Mouse (Mus musculus): ENCODE results near the gene Mafg. TPM values are rescaled to one million over a fixed set of nuclear protein-coding genes. Genes with fewer than 3 reads are reported as not detected.

Gene Mafg
- polyA plus RNA-seq, 1 experiment from 2014 or later: 40.1 TPM

GRCm38 (mm10) chr11:120641255-120641654, 7.9 kb upstream of the Mafg start:
- H3K9ac ChIP-seq: no peak overlapping the region
- no peak overlapping the region for H3K4me3 ChIP-seq

DNA sequence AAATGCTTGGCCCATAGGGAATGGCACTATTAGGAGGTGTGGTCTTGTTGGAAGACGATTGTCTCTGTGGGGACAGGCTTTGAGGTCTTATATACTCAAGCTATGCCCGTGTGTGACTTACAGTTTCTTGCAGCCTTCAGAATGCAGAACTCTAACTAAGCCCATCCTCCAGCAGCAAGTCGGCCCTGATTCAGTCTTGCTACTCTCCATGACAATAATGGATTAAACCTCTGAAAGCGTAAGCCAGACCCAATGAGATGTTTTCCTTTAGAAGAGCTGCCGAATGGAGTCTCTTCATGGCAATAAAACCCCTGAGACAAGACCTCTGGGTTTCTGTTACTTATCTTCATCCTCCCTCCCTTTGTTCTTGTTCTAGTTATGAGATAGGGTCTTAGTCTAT, 1.4 kb upstream of the Mafg start:
- 84% methylated on average over 5 of the region's 5 CpGs for WGBS
- Histone ChIP-seq H3K36me3 (peaks cover under 1% of the 10 kb centered on the region; the same call in 1 of the 2 replicates), H3K4me2 (replicated peaks) (no peak overlapping the region), H3K27me3 (no peaks in the 10 kb centered on the region), H3K4me1 (peaks cover 29% of the 10 kb centered on the region), H3K27ac (no peak overlapping the region), H3K4me3 (no peak overlapping the region), H3K9ac (no peak overlapping the region), H3K9me3 (replicated peaks) (no peaks in the 10 kb centered on the region)
- no peak for ATAC-seq (ENCODE audit: low FRiP score)

More at GRCm38 (mm10) chr11:120641255-120641654, 7.9 kb upstream of the Mafg start:
- H3K27me3 ChIP-seq: peaks cover 11% of the 10 kb centered on the region; the same call in 1 of the 2 replicates
- H3K36me3 ChIP-seq: no peaks in the 10 kb centered on the region
- WGBS: 69% methylated on average over 9 of the region's 9 CpGs
- no peak for ATAC-seq (ENCODE audit: low FRiP score)
- H3K27ac ChIP-seq: no peak overlapping the region
- no peak overlapping the region for H3K4me2 ChIP-seq (replicated peaks)
- H3K4me1 ChIP-seq: peaks cover 15% of the 10 kb centered on the region
- H3K9me3 ChIP-seq (replicated peaks): no peaks in the 10 kb centered on the region

GRCm38 (mm10) chr11:120632559-120633519, 561 bp downstream of the Mafg start:
- no peaks in the 10 kb centered on the region for H3K9me3 ChIP-seq (replicated peaks)
- H3K27ac ChIP-seq: peak overlapping the region; percentile 89
- H3K9ac ChIP-seq: peak overlapping the region; percentile 95
- H3K36me3 ChIP-seq: peaks cover 13% of the 10 kb centered on the region
- under 1% methylated on average over 93 of the region's 116 CpGs for WGBS
- no peaks in the 10 kb centered on the region for H3K27me3 ChIP-seq
- H3K4me3 ChIP-seq: peak overlapping the region; percentile 95
- peak overlapping the region; percentile 82 for H3K4me2 ChIP-seq (replicated peaks)
- peak; percentile 89 for ATAC-seq (ENCODE audit: low FRiP score)
- peaks cover 36% of the 10 kb centered on the region for H3K4me1 ChIP-seq

DNA sequence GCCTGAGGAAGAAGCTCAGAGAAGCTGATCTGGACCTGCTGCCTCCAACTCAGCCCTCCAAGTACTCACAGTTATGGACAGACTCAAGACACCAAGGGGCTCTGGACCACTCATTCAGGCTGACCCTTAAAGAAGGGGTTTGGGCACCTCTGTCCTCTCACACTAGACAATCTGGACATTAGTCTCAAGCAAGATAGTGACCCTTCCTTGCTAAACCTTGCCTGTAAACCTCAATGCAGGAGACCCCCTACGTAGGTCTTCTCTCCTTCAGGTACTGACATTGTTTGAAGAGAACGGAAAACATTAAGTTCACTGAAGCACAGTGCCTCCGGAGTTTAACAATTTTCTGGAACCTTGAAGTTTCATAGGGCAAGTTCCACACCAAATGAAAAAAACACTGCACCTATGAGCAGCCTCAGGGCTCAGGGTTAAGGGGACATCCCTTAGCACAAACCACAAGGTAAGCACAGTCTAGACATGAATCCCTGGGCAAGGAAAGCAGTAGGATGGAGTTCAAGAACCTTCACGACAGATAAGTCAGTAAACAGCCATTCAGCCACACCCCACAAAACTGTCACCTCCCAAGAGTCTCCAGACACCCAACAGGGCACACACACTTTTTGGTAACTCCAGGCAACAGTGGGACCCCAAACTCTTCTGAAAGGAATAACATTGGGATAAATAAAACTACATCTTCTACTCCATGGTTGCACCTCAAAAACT, 1.5 kb downstream of the Mafg start:
- WGBS: 67% methylated on average over 4 of the region's 4 CpGs
- H3K27me3 ChIP-seq: no peaks in the 10 kb centered on the region
- no peaks in the 10 kb centered on the region for H3K9me3 ChIP-seq (replicated peaks)
- peaks cover 22% of the 10 kb centered on the region for H3K36me3 ChIP-seq
- H3K27ac ChIP-seq: peak overlapping the region; percentile 89; the same call in 1 of the 2 replicates
- peaks cover 36% of the 10 kb centered on the region for H3K4me1 ChIP-seq
- H3K9ac ChIP-seq: peak overlapping the region; percentile 95
- H3K4me2 ChIP-seq (replicated peaks): peak overlapping the region; percentile 82
- H3K4me3 ChIP-seq: peak overlapping the region; percentile 95
- no peak for ATAC-seq (ENCODE audit: low FRiP score)

DNA sequence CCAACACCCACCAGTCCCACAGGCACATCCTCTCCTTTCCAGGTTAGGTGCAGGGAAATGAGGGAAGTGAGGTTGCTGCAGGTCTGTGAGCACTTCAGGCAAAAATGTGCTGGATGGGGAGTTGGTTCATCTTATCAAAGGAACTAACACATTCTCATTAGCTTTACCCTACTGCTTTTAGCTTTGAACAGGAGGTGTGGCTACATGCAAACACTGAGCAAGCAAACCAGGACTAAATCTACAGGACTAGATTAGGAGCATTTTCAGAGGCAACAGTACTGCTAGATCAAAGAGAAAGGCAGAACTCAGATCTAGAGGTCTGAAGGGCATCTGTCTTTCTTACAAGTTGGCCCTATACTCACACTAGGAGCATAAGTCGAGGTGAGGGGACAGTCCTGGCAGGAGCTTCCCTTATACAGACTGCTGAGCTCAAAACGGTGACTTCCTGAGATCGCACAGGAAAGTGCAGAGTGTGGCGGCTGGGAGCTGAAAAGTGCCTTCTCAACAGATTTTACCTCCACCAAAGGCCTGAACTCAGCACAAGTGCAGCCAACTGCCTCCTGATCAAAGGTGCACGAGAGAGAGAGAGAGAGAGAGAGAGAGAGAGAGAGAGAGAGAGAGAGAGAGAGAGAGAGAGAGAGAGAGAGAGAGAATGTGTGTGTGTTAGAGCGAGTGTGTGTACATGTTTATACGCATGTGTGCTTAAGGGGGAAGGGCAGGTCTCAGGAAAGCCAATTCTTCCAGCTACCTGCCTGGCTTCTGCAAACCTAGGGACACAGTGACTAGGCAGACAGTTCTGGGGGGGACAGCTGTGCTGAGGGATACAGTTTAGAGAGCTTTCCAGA, 2.3 kb downstream of the Mafg start:
- peaks cover 27% of the 10 kb centered on the region for H3K36me3 ChIP-seq
- H3K4me2 ChIP-seq (replicated peaks): peak overlapping the region; percentile 82; the same call in 1 of the 2 replicates
- 41% methylated on average over 7 of the region's 7 CpGs for WGBS
- H3K9me3 ChIP-seq (replicated peaks): no peaks in the 10 kb centered on the region
- peak overlapping the region; percentile 33 for H3K9ac ChIP-seq
- peak overlapping the region; percentile 95; the same call in 1 of the 2 replicates for H3K4me3 ChIP-seq
- no peak for ATAC-seq (ENCODE audit: low FRiP score)
- peaks cover 36% of the 10 kb centered on the region for H3K4me1 ChIP-seq
- H3K27ac ChIP-seq: no peak overlapping the region
- no peaks in the 10 kb centered on the region for H3K27me3 ChIP-seq

GRCm38 (mm10) chr11:120630401-120630871, 3.0 kb downstream of the Mafg start:
- no peak for ATAC-seq (ENCODE audit: low FRiP score)
- H3K9me3 ChIP-seq (replicated peaks): no peaks in the 10 kb centered on the region
- H3K4me2 ChIP-seq (replicated peaks): peak overlapping the region; percentile 29
- peak overlapping the region; percentile 33 for H3K9ac ChIP-seq
- H3K36me3 ChIP-seq: peaks cover 27% of the 10 kb centered on the region
- 0 out of 2 replicates have a peak overlapping the region, but pooled peaks have one; percentile 7 for H3K4me3 ChIP-seq
- WGBS: 32% methylated on average over 5 of the region's 5 CpGs
- H3K27me3 ChIP-seq: no peaks in the 10 kb centered on the region
- peak overlapping the region; percentile 64 for H3K27ac ChIP-seq
- peaks cover 37% of the 10 kb centered on the region for H3K4me1 ChIP-seq

GRCm38 (mm10) chr11:120629911-120630310, 3.5 kb downstream of the Mafg start:
- peak overlapping the region; percentile 64 for H3K27ac ChIP-seq
- WGBS: 25% methylated on average over 7 of the region's 7 CpGs
- H3K4me1 ChIP-seq: peaks cover 41% of the 10 kb centered on the region
- H3K4me2 ChIP-seq (replicated peaks): peak overlapping the region; percentile 29
- no peaks in the 10 kb centered on the region for H3K9me3 ChIP-seq (replicated peaks)
- H3K4me3 ChIP-seq: 0 out of 2 replicates have a peak overlapping the region, but pooled peaks have one; percentile 7
- peaks cover 27% of the 10 kb centered on the region for H3K36me3 ChIP-seq
- no peaks in the 10 kb centered on the region for H3K27me3 ChIP-seq
- no peak for ATAC-seq (ENCODE audit: low FRiP score)
- H3K9ac ChIP-seq: peak overlapping the region; percentile 33

DNA sequence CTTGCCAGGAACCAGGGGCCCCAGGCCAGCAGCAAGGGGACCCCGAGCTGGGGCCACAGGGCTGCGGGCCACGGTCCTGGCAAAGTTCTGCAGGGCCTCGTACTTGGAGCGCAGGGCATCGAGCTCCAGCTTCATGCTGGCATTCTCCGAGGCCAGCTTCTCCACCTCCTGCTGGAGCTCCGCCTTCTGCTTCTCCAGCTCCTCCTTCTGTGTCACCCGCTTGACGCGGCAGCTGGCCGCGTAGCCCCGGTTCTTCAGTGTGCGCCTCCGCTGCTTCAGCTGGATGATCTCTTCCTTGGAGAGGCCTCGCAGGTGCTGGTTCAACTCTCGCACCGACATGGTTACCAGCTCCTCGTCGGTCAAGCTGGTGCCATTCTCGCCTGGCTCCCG, 4.1 kb downstream of the Mafg start:
- no peak overlapping the region for H3K4me3 ChIP-seq
- WGBS: 76% methylated on average over 23 of the region's 23 CpGs
- peak overlapping the region; percentile 29 for H3K4me2 ChIP-seq (replicated peaks)
- peak overlapping the region; percentile 64; the same call in 1 of the 2 replicates for H3K27ac ChIP-seq
- peak overlapping the region; percentile 33; the same call in 1 of the 2 replicates for H3K9ac ChIP-seq
- H3K4me1 ChIP-seq: peaks cover 43% of the 10 kb centered on the region
- no peak for ATAC-seq (ENCODE audit: low FRiP score)
- peaks cover 27% of the 10 kb centered on the region for H3K36me3 ChIP-seq
- H3K9me3 ChIP-seq (replicated peaks): no peaks in the 10 kb centered on the region
- no peaks in the 10 kb centered on the region for H3K27me3 ChIP-seq

- 96% methylated on average over 23 of the region's 23 CpGs for WGBS
- Histone ChIP-seq H3K4me1 (peaks cover 46% of the 10 kb centered on the region), H3K9me3 (replicated peaks) (no peaks in the 10 kb centered on the region), H3K4me3 (no peak overlapping the region), H3K27ac (no peak overlapping the region), H3K9ac (no peak overlapping the region), H3K27me3 (no peaks in the 10 kb centered on the region), H3K4me2 (replicated peaks) (no peak overlapping the region), H3K36me3 (peaks cover 27% of the 10 kb centered on the region)
- no peak for ATAC-seq (ENCODE audit: low FRiP score)
Measured at GRCm38 (mm10) chr11:120628601-120629340, 4.6 kb downstream of the Mafg start.

GRCm38 (mm10) chr11:120627468-120628300, 5.7 kb downstream of the Mafg start:
- H3K9me3 ChIP-seq (replicated peaks): no peaks in the 10 kb centered on the region
- peaks cover 51% of the 10 kb centered on the region for H3K4me1 ChIP-seq
- H3K27me3 ChIP-seq: no peaks in the 10 kb centered on the region
- H3K27ac ChIP-seq: no peak overlapping the region
- H3K36me3 ChIP-seq: peaks cover 33% of the 10 kb centered on the region
- no peak for ATAC-seq (ENCODE audit: low FRiP score)
- H3K9ac ChIP-seq: no peak overlapping the region
- no peak overlapping the region for H3K4me3 ChIP-seq
- H3K4me2 ChIP-seq (replicated peaks): no peak overlapping the region
- 85% methylated on average over 22 of the region's 22 CpGs for WGBS
